8 mouse cellular contexts compared by ENCODE assay signal in genomic region chr1:171034201-171034600, GRCm38 (mm10). TPM values are rescaled to one million over a fixed set of nuclear protein-coding genes. Genes with fewer than 3 reads are reported as not detected.
DNase-seq lines count a peak whose midpoint lies in the region; ATAC-seq lines count a peak whose summit lies in the region.

No protein-coding gene starts in this region.

- peaks cover 5% of the 10 kb centered on the region; the same call in 1 of the 2 replicates for H3K27me3 ChIP-seq in lung, embryonic 16.5 days (ENCODE audit: control insufficient read depth, insufficient read depth, low read depth, low read length)
- peaks cover 11% of the 10 kb centered on the region; the same call in 1 of the 2 replicates for H3K27me3 ChIP-seq in intestine, embryonic 15.5 days (replicated peaks)
- H3K27me3 ChIP-seq in neural tube, embryonic 12.5 days (replicated peaks), result peaks cover 34% of the 10 kb centered on the region

- 7% methylated on average over 11 of the region's 11 CpGs for WGBS in lung, embryonic 16.5 days
- WGBS in intestine, embryonic 15.5 days, result 9% methylated on average over 11 of the region's 11 CpGs
- WGBS in neural tube, embryonic 12.5 days, result 9% methylated on average over 11 of the region's 11 CpGs

- DNase-seq in cerebellum, adult 11 months, result peak; percentile 22
- no peak for DNase-seq in cerebellum, postnatal 10 days
- DNase-seq in lung, postnatal 25 days (ENCODE audit: low spot score), result no peak
- no peak for DNase-seq in adipocyte (ENCODE audit: low spot score)
- DNase-seq in ovary, postnatal 10 days (ENCODE audit: low spot score), result no peak

- H3K27ac ChIP-seq in lung, embryonic 16.5 days (ENCODE audit: low read length), result no peak overlapping the region
- H3K27ac ChIP-seq in intestine, embryonic 15.5 days, result no peak overlapping the region
- H3K27ac ChIP-seq in neural tube, embryonic 12.5 days, result no peak overlapping the region

- peaks cover 9% of the 10 kb centered on the region; the same call in 1 of the 2 replicates for H3K4me1 ChIP-seq in lung, embryonic 16.5 days (replicated peaks; ENCODE audit: control insufficient read depth, insufficient read depth, low read length)
- 0 out of 2 replicates have a peak, but pooled peaks cover 5% of the 10 kb centered on the region for H3K4me1 ChIP-seq in intestine, embryonic 15.5 days (replicated peaks)
- H3K4me1 ChIP-seq in neural tube, embryonic 12.5 days, result peaks cover 11% of the 10 kb centered on the region; the same call in 1 of the 2 replicates

- H3K4me2 ChIP-seq in lung, embryonic 16.5 days (ENCODE audit: low read depth, low read length), result peak overlapping the region; percentile 88
- peak overlapping the region; percentile 91 for H3K4me2 ChIP-seq in intestine, embryonic 15.5 days (replicated peaks)
- H3K4me2 ChIP-seq in neural tube, embryonic 12.5 days (replicated peaks), result peak overlapping the region; percentile 67

- H3K4me3 ChIP-seq in lung, embryonic 16.5 days (ENCODE audit: low read length), result peak overlapping the region; percentile 58
- H3K4me3 ChIP-seq in intestine, embryonic 15.5 days (replicated peaks), result peak overlapping the region; percentile 53
- peak overlapping the region; percentile 50 for H3K4me3 ChIP-seq in neural tube, embryonic 12.5 days

- H3K36me3 ChIP-seq in lung, embryonic 16.5 days (ENCODE audit: control insufficient read depth, insufficient read depth, low read length), result no peaks in the 10 kb centered on the region
- H3K36me3 ChIP-seq in intestine, embryonic 15.5 days, result no peaks in the 10 kb centered on the region
- H3K36me3 ChIP-seq in neural tube, embryonic 12.5 days, result no peaks in the 10 kb centered on the region

- no peaks in the 10 kb centered on the region for H3K9me3 ChIP-seq in lung, embryonic 16.5 days (ENCODE audit: control insufficient read depth, low read length)
- H3K9me3 ChIP-seq in intestine, embryonic 15.5 days, result no peaks in the 10 kb centered on the region
- no peaks in the 10 kb centered on the region for H3K9me3 ChIP-seq in neural tube, embryonic 12.5 days

- no peak for ATAC-seq in lung, embryonic 16.5 days (ENCODE audit: low read depth)
- ATAC-seq in intestine, embryonic 15.5 days, result no peak
- no peak for ATAC-seq in neural tube, embryonic 12.5 days (ENCODE audit: low FRiP score, low read depth)

- 0 out of 2 replicates have a peak overlapping the region, but pooled peaks have one; percentile 13 for H3K9ac ChIP-seq in lung, embryonic 16.5 days (ENCODE audit: low read length)
- H3K9ac ChIP-seq in intestine, embryonic 15.5 days, result no peak overlapping the region
- 0 out of 2 replicates have a peak overlapping the region, but pooled peaks have one; percentile 3 for H3K9ac ChIP-seq in neural tube, embryonic 12.5 days

RNA-seq across cellular contexts. Expression of gene Fcgr4, which starts 15.5 kb away (rescaled TPM):
- 0.39 and 0.84 TPM in 2 replicates for polyA plus RNA-seq in lung, embryonic 16.5 days (2015; fragmentation: Nextera tagmentation; extraction: Ambion mirVana)
- 1.7 and 1.8 TPM in 2 replicates for polyA plus RNA-seq in intestine, embryonic 15.5 days (2015; fragmentation: Nextera tagmentation; extraction: Ambion mirVana)
- polyA plus RNA-seq in neural tube, embryonic 12.5 days (2016; fragmentation: Nextera tagmentation; extraction: Ambion mirVana), result 0.20 and 0.22 TPM in 2 replicates

RNA-seq across cellular contexts. Expression of gene Fcgr3, which starts 30.5 kb away (rescaled TPM):
- polyA plus RNA-seq in lung, embryonic 16.5 days (2015; fragmentation: Nextera tagmentation; extraction: Ambion mirVana), result 12.7 and 19.3 TPM in 2 replicates
- 14.0 and 14.7 TPM in 2 replicates for polyA plus RNA-seq in intestine, embryonic 15.5 days (2015; fragmentation: Nextera tagmentation; extraction: Ambion mirVana)
- 6.9 and 7.4 TPM in 2 replicates for polyA plus RNA-seq in neural tube, embryonic 12.5 days (2016; fragmentation: Nextera tagmentation; extraction: Ambion mirVana)

RNA-seq across cellular contexts. Expression of gene Fcgr2b, which starts 57.9 kb away (rescaled TPM):
- 3.0 and 4.2 TPM in 2 replicates for polyA plus RNA-seq in lung, embryonic 16.5 days (2015; fragmentation: Nextera tagmentation; extraction: Ambion mirVana)
- 1.7 and 2.1 TPM in 2 replicates for polyA plus RNA-seq in intestine, embryonic 15.5 days (2015; fragmentation: Nextera tagmentation; extraction: Ambion mirVana)
- 0.24 TPM in 1 of 2 replicates, not detected in the other for polyA plus RNA-seq in neural tube, embryonic 12.5 days (2016; fragmentation: Nextera tagmentation; extraction: Ambion mirVana)
